Mouse (Mus musculus): ENCODE measurements around the gene Trpv1. TPM values are rescaled to one million over a fixed set of nuclear protein-coding genes. Genes with fewer than 3 reads are reported as not detected.
A peak's percentile ranks its signal among the peaks of the same experiment; 100 is the strongest.

Trpv1 gene
- under 1 TPM; 0.09 to 0.24 TPM for total RNA-seq (2021)
- long read RNA-seq, experiment 1 = 0 reads
- long read RNA-seq, experiment 2 = 0 reads

GRCm38 (mm10) chr11:73233992-73234391 is at the start of gene Trpv1:
TSS of gene Trpv1 (plus strand) at chr11:73234292.
- no peak for DNase-seq (ENCODE audit: low spot score)

- DNase-seq (ENCODE audit: low spot score) = no peak
Observed at GRCm38 (mm10) chr11:73185872-73186615, 48.0 kb upstream of the Trpv1 start.

- no peak for DNase-seq (ENCODE audit: low spot score)
Observed at GRCm38 (mm10) chr11:73187231-73187630, 46.9 kb upstream of the Trpv1 start.

GRCm38 (mm10) chr11:73193047-73193446 is 41.0 kb upstream of the Trpv1 start:
- DNase-seq (ENCODE audit: low spot score) = no peak

DNA sequence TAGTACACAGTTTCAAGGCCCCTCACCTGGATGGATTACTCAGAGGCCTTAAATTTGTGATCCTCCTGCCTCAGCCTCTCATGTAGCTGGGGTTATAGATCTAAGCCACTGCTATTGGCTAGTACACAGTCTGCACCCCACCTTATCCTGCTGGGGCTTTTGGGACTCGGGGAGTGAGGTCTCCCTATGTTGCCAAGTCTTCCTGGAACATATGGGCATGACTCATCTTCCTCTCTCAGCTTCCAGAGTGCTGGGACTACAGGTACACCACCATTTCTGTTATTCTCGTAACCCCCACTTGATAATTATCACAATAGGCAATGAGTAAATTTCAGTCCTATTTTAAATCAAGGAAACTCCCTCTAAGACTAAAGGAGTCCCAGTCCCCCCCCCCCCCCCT is 39.6 kb upstream of the Trpv1 start:
- DNase-seq (ENCODE audit: low spot score) = no peak

DNA sequence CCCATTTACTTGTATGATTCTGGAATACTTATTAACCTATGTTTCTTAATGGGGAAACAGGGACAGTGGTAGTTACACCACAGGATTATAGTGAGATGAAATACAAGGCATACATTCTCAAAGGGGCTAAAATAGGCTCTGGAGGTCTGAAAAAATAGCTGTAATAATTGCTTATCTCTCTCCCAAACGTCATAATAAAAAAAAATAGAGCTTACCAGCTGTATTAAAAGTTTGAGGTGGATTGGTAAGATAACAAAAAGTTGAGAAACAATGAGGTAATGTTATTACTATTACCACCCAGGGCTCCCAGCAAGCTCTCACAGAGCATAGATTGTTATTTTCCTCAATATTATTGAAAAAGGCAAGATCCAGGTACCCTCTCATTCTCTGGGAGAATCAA is 35.9 kb upstream of the Trpv1 start:
- no peak for DNase-seq (ENCODE audit: low spot score)

- peak; percentile 88 for DNase-seq (ENCODE audit: low spot score)
Observed at GRCm38 (mm10) chr11:73198603-73199229, 35.4 kb upstream of the Trpv1 start, which contains the start of gene Ctns. TSS of gene Ctns (minus strand) at chr11:73199042.

DNA sequence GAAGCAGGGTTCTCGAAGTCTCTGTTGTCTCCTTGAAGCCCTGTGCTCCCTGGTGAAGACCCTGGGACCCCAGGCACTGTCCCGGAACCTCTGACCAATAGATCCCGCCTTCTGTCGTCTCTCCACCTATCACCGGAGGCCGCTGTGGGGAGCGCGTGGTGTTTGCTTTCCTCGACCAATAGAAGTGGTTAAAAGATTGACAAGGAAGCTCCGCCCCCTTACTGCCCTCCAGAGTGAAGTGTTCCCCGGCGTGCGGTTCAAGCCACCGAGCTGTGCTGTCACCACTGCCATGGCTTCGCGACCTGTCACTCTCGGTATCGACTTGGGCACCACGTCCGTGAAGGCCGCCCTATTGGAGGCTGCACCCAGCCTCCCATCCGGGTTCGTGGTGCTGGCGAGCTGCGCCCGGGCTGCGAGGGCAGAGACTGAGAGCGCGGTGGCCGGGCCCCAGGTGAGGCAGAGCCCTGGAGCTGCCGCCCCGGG is 34.8 kb upstream of the Trpv1 start, which contains the start of gene Shpk:
TSS of gene Shpk (plus strand) at position 231 of the 483 bp plus-strand sequence.
- peak; percentile 96 for DNase-seq (ENCODE audit: low spot score)

- no peak for DNase-seq (ENCODE audit: low spot score)
Observed at GRCm38 (mm10) chr11:73199879-73200278, 34.2 kb upstream of the Trpv1 start.

- peak; percentile 21 for DNase-seq (ENCODE audit: low spot score)
Observed at GRCm38 (mm10) chr11:73201021-73201420, 33.1 kb upstream of the Trpv1 start.

DNA sequence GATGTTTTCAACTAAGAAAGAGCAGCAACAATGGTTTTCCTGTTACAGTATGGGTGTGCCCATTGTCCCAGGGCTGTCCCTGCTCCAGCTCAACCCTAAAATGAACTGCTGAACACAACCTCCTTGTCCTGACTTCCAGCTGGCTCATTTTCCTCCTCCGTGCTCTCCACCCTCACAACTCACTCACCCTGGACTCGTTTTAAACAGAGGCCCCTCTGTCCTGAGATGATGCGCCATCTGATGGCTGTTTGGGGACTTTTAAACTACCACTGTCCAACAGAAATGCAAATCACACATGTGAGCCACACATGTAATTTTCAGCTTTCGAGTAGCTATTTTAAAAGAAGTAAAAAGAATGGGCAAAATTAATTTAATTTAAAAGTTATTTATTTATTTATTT is 32.5 kb upstream of the Trpv1 start:
- DNase-seq (ENCODE audit: low spot score) = peak; percentile 37

DNA sequence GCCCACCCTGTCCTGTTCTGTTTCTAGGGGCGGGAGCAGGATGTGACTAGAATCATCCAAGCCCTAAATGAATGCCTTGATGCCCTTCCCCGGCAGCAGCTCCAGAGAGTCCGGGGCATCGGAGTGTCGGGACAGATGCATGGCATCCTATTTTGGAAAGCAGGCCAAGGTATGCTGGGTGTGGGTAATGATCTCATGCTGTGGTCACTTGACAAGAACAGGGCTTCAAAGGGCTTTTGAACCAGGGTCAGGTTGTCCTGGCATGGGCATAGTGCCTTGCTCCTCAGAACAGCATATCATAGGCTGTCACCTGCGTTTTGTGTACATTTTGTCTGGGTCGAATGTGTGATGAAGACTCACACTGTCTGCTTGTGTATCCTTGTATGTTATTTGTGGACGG is 30.2 kb upstream of the Trpv1 start:
- peak; percentile 7 for DNase-seq (ENCODE audit: low spot score)

DNA sequence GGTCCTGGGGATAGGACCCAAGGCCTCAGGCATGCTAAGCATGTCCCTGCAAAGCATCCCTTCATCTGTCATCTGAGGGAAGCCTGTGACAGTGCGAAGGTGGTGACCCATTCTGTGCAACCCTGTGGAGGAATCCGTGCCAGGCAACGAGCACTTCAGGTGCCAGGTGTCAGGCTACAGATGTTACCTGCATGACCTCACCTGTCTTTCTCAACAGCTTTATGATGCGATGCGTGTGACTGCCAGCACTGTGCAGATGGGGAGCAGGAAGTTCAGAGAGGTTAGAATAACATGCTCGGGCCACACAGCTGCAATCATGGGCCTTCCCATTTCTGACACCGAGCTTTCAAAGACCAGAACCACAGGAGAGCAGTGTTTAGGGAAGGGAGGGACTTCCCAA is 28.9 kb upstream of the Trpv1 start:
- DNase-seq (ENCODE audit: low spot score) = no peak

- DNase-seq (ENCODE audit: low spot score) = no peak
Observed at GRCm38 (mm10) chr11:73207621-73208020, 26.5 kb upstream of the Trpv1 start.

- DNase-seq (ENCODE audit: low spot score) = no peak
Observed at GRCm38 (mm10) chr11:73213956-73214355, 20.1 kb upstream of the Trpv1 start.

- no peak for DNase-seq (ENCODE audit: low spot score)
Observed at GRCm38 (mm10) chr11:73219671-73220070, 14.4 kb upstream of the Trpv1 start.

GRCm38 (mm10) chr11:73220651-73221050 is 13.4 kb upstream of the Trpv1 start:
- no peak for DNase-seq (ENCODE audit: low spot score)

GRCm38 (mm10) chr11:73222846-73223245 is 11.2 kb upstream of the Trpv1 start:
- DNase-seq (ENCODE audit: low spot score) = no peak

- DNase-seq (ENCODE audit: low spot score) = peak; percentile 36
Observed at GRCm38 (mm10) chr11:73223966-73224365, 10.1 kb upstream of the Trpv1 start.

GRCm38 (mm10) chr11:73225856-73226255 is 8.2 kb upstream of the Trpv1 start:
- no peak for DNase-seq (ENCODE audit: low spot score)

DNA sequence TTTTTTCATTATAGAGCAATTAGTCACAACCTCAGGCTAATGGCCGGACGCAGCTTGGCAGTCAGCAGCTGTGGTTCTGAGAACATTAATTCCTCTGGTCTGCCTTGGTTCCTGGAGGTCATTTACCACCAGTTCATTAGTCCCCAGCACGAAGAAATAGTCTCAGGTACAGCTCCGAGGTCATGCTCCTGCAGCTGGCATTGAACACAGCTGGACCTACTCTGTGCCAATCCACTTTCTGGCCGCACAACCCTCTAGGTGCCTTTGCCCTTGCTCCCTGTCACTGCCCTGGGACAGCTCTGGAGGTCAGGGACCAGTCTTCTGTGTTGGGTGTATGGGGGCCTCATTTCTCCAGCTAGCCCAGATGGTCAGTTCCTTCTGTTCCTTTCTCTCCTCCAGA is 5.2 kb upstream of the Trpv1 start:
- no peak for DNase-seq (ENCODE audit: low spot score)

DNA sequence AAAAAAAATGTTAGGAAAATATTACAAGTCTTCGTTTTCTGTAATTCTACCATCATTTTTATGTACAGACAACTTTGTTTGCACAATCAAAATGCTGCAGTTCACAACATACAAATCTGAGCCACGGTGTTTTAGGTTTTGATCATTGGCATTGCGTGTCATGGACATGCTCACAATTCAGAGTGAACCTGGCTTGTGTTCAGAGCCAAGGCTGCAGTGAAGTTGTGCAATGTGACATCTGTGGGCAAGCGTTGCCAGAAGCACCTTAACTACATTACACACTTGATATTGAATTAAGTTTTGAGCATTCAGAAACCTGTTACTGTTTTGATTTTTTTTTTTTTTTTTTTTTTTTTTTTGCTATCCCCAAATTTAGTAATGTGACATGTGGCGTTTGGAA is 4.0 kb upstream of the Trpv1 start:
- DNase-seq (ENCODE audit: low spot score) = no peak

DNA sequence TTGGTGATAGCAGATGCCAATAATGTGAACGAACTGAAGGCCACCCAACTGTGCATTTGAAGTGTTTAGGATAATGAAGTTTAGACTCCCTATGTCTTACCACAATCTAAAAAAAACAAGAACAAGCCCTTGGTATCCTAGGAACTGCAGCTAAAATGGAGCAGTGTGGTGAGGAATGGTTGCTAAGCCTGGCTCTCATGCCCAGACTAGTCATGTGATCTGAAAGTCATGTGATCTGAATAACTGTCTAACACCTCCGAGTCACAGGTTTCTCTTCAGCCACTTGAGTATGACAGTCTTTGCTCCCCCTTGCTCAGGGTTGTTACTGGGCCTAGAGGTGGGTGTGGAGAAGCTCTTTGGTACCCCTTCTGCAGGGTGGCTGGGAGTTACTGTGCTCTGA is 1.6 kb upstream of the Trpv1 start:
- no peak for DNase-seq (ENCODE audit: low spot score)

Measured in gastrocnemius, adult 18-20 months (tissue).